Mouse (Mus musculus) hindlimb bud, embryonic 11.5 days (tissue): Measurements from ENCODE around the gene 4932438H23Rik.

ENCODE experiments used
- DNase-seq: peaks from one replicate; pipeline ENCODE4 v3.0.0-alpha.2; 2012; ENCODE audit warnings: low read depth, low spot score; ENCODE audit errors: extremely low spot score

4932438H23Rik gene

GRCm38 (mm10) chr16:91011847-91012246 lies 83.1 kb downstream of the 4932438H23Rik start:
- no peak for DNase-seq

- peak; percentile 30 for DNase-seq
Measured at GRCm38 (mm10) chr16:91011021-91011683, 83.8 kb downstream of the 4932438H23Rik start, which contains the start of gene Synj1. Synj1 (minus strand) TSS chr16:91011308.

- no peak for DNase-seq
Measured at GRCm38 (mm10) chr16:91010581-91011020, 84.3 kb downstream of the 4932438H23Rik start.

GRCm38 (mm10) chr16:91009942-91010529 lies 84.9 kb downstream of the 4932438H23Rik start:
- peak; percentile 0 for DNase-seq

GRCm38 (mm10) chr16:91004915-91005538 lies 89.9 kb downstream of the 4932438H23Rik start:
- DNase-seq = no peak
